In the genomic region with DNA sequence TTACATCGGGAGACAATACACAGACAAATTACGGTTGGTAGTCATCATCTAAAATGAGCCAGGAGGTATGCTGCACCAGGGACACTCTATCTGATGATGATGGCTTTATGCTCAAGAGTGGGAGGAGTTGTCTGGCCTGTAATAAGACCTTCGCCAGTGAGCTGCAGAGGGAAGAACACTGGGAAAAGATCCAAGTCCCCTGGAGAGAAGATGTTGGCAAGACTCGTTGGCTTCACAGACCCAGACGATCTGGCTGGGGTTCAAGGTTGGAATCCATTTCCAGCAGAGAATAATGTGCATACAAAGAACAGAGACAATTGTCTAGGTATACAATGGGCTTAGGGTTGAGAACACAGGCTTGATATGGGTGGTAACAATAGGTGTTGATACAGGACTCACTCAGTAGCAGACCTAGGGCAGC, we compare ENCODE assay signal across 9 mouse cellular contexts. TPM values are rescaled to one million over a fixed set of nuclear protein-coding genes. Genes with fewer than 3 reads are reported as not detected.
DNase-seq lines count a peak whose midpoint lies in the region; ATAC-seq lines count a peak whose summit lies in the region.
"Had no signal": no experiment of that assay in that cellular context is flagged by ENCODE, and none has a peak within 500 bp of the region (broad histone marks: within the 10 kb centered on the region; RNA-seq: fewer than 3 reads in every experiment).

No protein-coding gene starts in this region.

- no peak overlapping the region for H3K4me3 ChIP-seq in hindbrain, embryonic 14.5 days (replicated peaks; ENCODE audit: low read length)
- H3K4me3 ChIP-seq in hindbrain, embryonic 10.5 days: no peak overlapping the region
- H3K4me3 ChIP-seq in heart, embryonic 16.5 days (ENCODE audit: low read length): no peak overlapping the region

- no peak overlapping the region for H3K27ac ChIP-seq in hindbrain, embryonic 14.5 days
- H3K27ac ChIP-seq in hindbrain, embryonic 10.5 days: no peak overlapping the region
- H3K27ac ChIP-seq in heart, embryonic 16.5 days (ENCODE audit: low read length): peak overlapping the region; percentile 31; the same call in 1 of the 2 replicates

- peak; percentile 71 for DNase-seq in hindbrain, embryonic 14.5 days (ENCODE audit: low spot score)
- no peak for DNase-seq in hindbrain, embryonic 10.5 days (ENCODE audit: low spot score)
- DNase-seq in 3T3-L1 (ENCODE audit: low read depth, low spot score): peak; percentile 48
- DNase-seq in adrenal gland, postnatal 25 days: peak; percentile 53
- no peak for DNase-seq in embryo, embryonic 11 days
- DNase-seq in right cerebral cortex, adult 18-20 months: no peak
- no peak for DNase-seq in thymus, postnatal 0 days (ENCODE audit: low spot score)

- 54% methylated on average over 5 of the region's 5 CpGs for WGBS in hindbrain, embryonic 14.5 days
- WGBS in hindbrain, embryonic 10.5 days: 84% methylated on average over 5 of the region's 5 CpGs
- WGBS in heart, embryonic 16.5 days: 17% methylated on average over 5 of the region's 5 CpGs

- no peak overlapping the region for H3K9ac ChIP-seq in hindbrain, embryonic 14.5 days
- no peak overlapping the region for H3K9ac ChIP-seq in heart, embryonic 16.5 days (ENCODE audit: low read length)

- no peaks in the 10 kb centered on the region for H3K9me3 ChIP-seq in hindbrain, embryonic 14.5 days (ENCODE audit: control insufficient read depth, low read length)
- no peaks in the 10 kb centered on the region for H3K9me3 ChIP-seq in hindbrain, embryonic 10.5 days
- no peaks in the 10 kb centered on the region for H3K9me3 ChIP-seq in heart, embryonic 16.5 days (replicated peaks; ENCODE audit: control insufficient read depth, low read length)
- H3K9me3 ChIP-seq: G1E had no signal

- ATAC-seq in hindbrain, embryonic 14.5 days (ENCODE audit: low FRiP score): peak; percentile 77; the same call in 1 of the 2 replicates
- peak; percentile 65 for ATAC-seq in heart, embryonic 16.5 days (replicated peaks; ENCODE audit: extremely low read depth, insufficient read depth, low FRiP score)

- H3K4me1 ChIP-seq in hindbrain, embryonic 14.5 days (replicated peaks; ENCODE audit: control insufficient read depth, insufficient read depth, low read length): no peaks in the 10 kb centered on the region
- H3K4me1 ChIP-seq in hindbrain, embryonic 10.5 days (replicated peaks): no peaks in the 10 kb centered on the region
- peaks cover 7% of the 10 kb centered on the region for H3K4me1 ChIP-seq in heart, embryonic 16.5 days (ENCODE audit: control insufficient read depth, insufficient read depth, low read length)

- no peak overlapping the region for H3K4me2 ChIP-seq in hindbrain, embryonic 14.5 days (replicated peaks)
- H3K4me2 ChIP-seq in heart, embryonic 16.5 days (ENCODE audit: low read depth, low read length): no peak overlapping the region

- no peaks in the 10 kb centered on the region for H3K27me3 ChIP-seq in hindbrain, embryonic 14.5 days (ENCODE audit: control insufficient read depth, insufficient read depth, low read length)
- no peaks in the 10 kb centered on the region for H3K27me3 ChIP-seq in hindbrain, embryonic 10.5 days (ENCODE audit: insufficient read depth, poor library complexity, severe bottlenecking)
- no peaks in the 10 kb centered on the region for H3K27me3 ChIP-seq in heart, embryonic 16.5 days (ENCODE audit: control insufficient read depth, insufficient read depth, low read length)

- no peaks in the 10 kb centered on the region for H3K36me3 ChIP-seq in hindbrain, embryonic 14.5 days (replicated peaks; ENCODE audit: control insufficient read depth, insufficient read depth)
- H3K36me3 ChIP-seq in hindbrain, embryonic 10.5 days: no peaks in the 10 kb centered on the region
- H3K36me3 ChIP-seq in heart, embryonic 16.5 days (ENCODE audit: control insufficient read depth, insufficient read depth): no peaks in the 10 kb centered on the region
- H3K36me3 ChIP-seq: G1E had no signal

RNA-seq across cellular contexts. Expression of gene Ahi1, which starts 17.1 kb away (rescaled TPM):
- 119 and 150 TPM in 2 replicates for polyA plus RNA-seq in hindbrain, embryonic 14.5 days (2014; fragmentation: Nextera tagmentation; extraction: Ambion mirVana)
- 16.0 and 16.1 TPM in 2 replicates for polyA plus RNA-seq in hindbrain, embryonic 10.5 days (2016; fragmentation: Nextera tagmentation; extraction: Ambion mirVana)
- 31.9 and 33.1 TPM in 2 replicates for total RNA-seq in adrenal gland, postnatal 25 days (2021)
- 3.1 and 4.0 TPM in 2 replicates for polyA plus RNA-seq in heart, embryonic 16.5 days (2015; fragmentation: Nextera tagmentation; extraction: Ambion mirVana)
- polyA plus RNA-seq in thymus, postnatal 0 days (2015; fragmentation: Nextera tagmentation; extraction: Ambion mirVana): 16.7 and 18.0 TPM in 2 replicates

Comparison
In these comparisons a context has a peak if more than half of its experiments do, and no peak if none do; other contexts are left out.
1. DNase-seq: peak in hindbrain, embryonic 14.5 days (single experiment), 3T3-L1 (single experiment) and adrenal gland, postnatal 25 days (single experiment); none in hindbrain, embryonic 10.5 days (single experiment), embryo, embryonic 11 days (single experiment), right cerebral cortex, adult 18-20 months (single experiment) and thymus, postnatal 0 days (single experiment).